Mouse (Mus musculus) CH12.LX (cell line): ENCODE data around the gene Gli2. TPM values are rescaled to one million over a fixed set of nuclear protein-coding genes. Genes with fewer than 3 reads are reported as not detected.

Source experiments
- DNase-seq: peaks from one replicate; pipeline ENCODE4 v3.0.0-alpha.2; 2013; ENCODE audit errors: extremely low read depth
- H3K27ac ChIP-seq: 2 replicates; pipeline ENCODE4 v1.5.1; 2012; ENCODE audit warnings: low read depth, mild to moderate bottlenecking, control low read depth, moderate library complexity; ENCODE audit not compliant: insufficient read depth
- H3K27me3 ChIP-seq: replicated peaks from 2 replicates; pipeline ENCODE3; 2012; ENCODE audit warnings: inconsistent platforms
- H3K36me3 ChIP-seq, 2 experiments: replicated peaks in 1 of 2; 2 replicates each; pipeline versions ENCODE3 to v1.6.1; 2012; ENCODE audit warnings: inconsistent platforms in 1 of 2, low read length in 1 of 2, mild to moderate bottlenecking in 1 of 2, mixed read lengths in 1 of 2, moderate library complexity in 1 of 2; ENCODE audit not compliant: control insufficient read depth in 1 of 2, insufficient read depth in 1 of 2
- H3K4me1 ChIP-seq, 2 experiments: 2 replicates each; pipeline ENCODE4 v1.6.1; 2012; ENCODE audit warnings: inconsistent platforms in 1 of 2, moderate library complexity in 1 of 2; ENCODE audit not compliant: insufficient read depth in 2 of 2, control insufficient read depth in 1 of 2
- H3K4me2 ChIP-seq: 2 replicates; pipeline ENCODE4 v1.6.1; 2012; ENCODE audit warnings: low read depth, mild to moderate bottlenecking, control low read depth; ENCODE audit not compliant: poor library complexity, insufficient read depth, severe bottlenecking
- H3K4me3 ChIP-seq, 3 experiments: fragments of 150-350 bp in 1 of 3; sonication (generic) in 1 of 3; replicated peaks in 1 of 3; 2 replicates each; pipeline versions ENCODE3 to v1.5.1; 2011 to 2012; ENCODE audit warnings: low read depth in 2 of 3, low read length in 2 of 3, mild to moderate bottlenecking in 2 of 3, moderate library complexity in 2 of 3, control low read depth in 1 of 3, improper control_type of control experiment in 1 of 3, inconsistent platforms in 1 of 3, mixed read lengths in 1 of 3; ENCODE audit not compliant: poor library complexity in 1 of 3
- H3K79me2 ChIP-seq: replicated peaks from 2 replicates; pipeline ENCODE4 v1.6.1; 2012; ENCODE audit warnings: mild to moderate bottlenecking, moderate library complexity; ENCODE audit not compliant: control insufficient read depth, poor library complexity, insufficient read depth, severe bottlenecking; ENCODE audit errors: extremely low read depth
- H3K9ac ChIP-seq: 2 replicates; pipeline ENCODE4 v1.6.1; 2012; ENCODE audit warnings: low read depth, mild to moderate bottlenecking, control low read depth, moderate library complexity; ENCODE audit not compliant: insufficient read depth
- H3K9me3 ChIP-seq: replicated peaks from 2 replicates; pipeline ENCODE3; 2012; ENCODE audit warnings: low read length, inconsistent platforms, mixed read lengths
- BHLHE40 ChIP-seq: IDR thresholded peaks from 2 replicates; pipeline ENCODE4 v1.6.1; 2011; ENCODE audit warnings: mild to moderate bottlenecking, low read depth, low read length, improper control_type of control experiment
- CHD1 ChIP-seq: IDR thresholded peaks from 2 replicates; pipeline ENCODE4 v1.6.1; 2012; ENCODE audit warnings: low read depth, low read length, improper control_type of control experiment, inconsistent platforms
- CHD2 ChIP-seq: IDR thresholded peaks from 2 replicates; pipeline ENCODE4 v1.6.1; 2011; ENCODE audit warnings: low read length, improper control_type of control experiment
- CTCF ChIP-seq, 2 experiments: IDR thresholded peaks in 1 of 2; conservative IDR thresholded peaks in 1 of 2; 2 replicates each; pipeline ENCODE4 v1.5.1; 2011 to 2012; ENCODE audit warnings: low read depth in 2 of 2, low read length in 2 of 2, improper control_type of control experiment in 1 of 2, inconsistent platforms in 1 of 2, mild to moderate bottlenecking in 1 of 2, moderate library complexity in 1 of 2
- ELF1 ChIP-seq: IDR thresholded peaks from 2 replicates; pipeline ENCODE4 v1.6.1; 2014; ENCODE audit warnings: low read depth, mild to moderate bottlenecking, inconsistent platforms, low read length, improper control_type of control experiment
- EP300 ChIP-seq: IDR thresholded peaks from 2 replicates; pipeline ENCODE4 v1.6.1; 2011; ENCODE audit warnings: low read length, improper control_type of control experiment
- ETS1 ChIP-seq: conservative IDR thresholded peaks from 2 replicates; pipeline ENCODE4 v1.6.1; 2012; ENCODE audit warnings: low read depth, mild to moderate bottlenecking, inconsistent platforms, low read length, improper control_type of control experiment, moderate library complexity
- GABPA ChIP-seq: IDR thresholded peaks from 2 replicates; pipeline ENCODE4 v1.6.1; 2012; ENCODE audit warnings: low read depth, low read length, improper control_type of control experiment, inconsistent platforms; ENCODE audit not compliant: insufficient replicate concordance
- HCFC1 ChIP-seq: IDR thresholded peaks from 2 replicates; pipeline ENCODE4 v1.6.1; 2012; ENCODE audit warnings: low read depth, mild to moderate bottlenecking, inconsistent platforms, low read length, improper control_type of control experiment
- IRF4 ChIP-seq: IDR thresholded peaks from 2 replicates; pipeline ENCODE4 v1.6.1; 2014; ENCODE audit warnings: low read depth, mild to moderate bottlenecking, inconsistent platforms, low read length, improper control_type of control experiment
- JUN ChIP-seq: IDR thresholded peaks from 2 replicates; pipeline ENCODE4 v1.6.1; 2011; ENCODE audit warnings: low read depth, mild to moderate bottlenecking, low read length, improper control_type of control experiment, moderate library complexity; ENCODE audit not compliant: insufficient read depth
- MAX ChIP-seq: IDR thresholded peaks from 2 replicates; pipeline ENCODE4 v1.6.1; 2011; ENCODE audit warnings: low read length, improper control_type of control experiment
- MEF2A ChIP-seq: IDR thresholded peaks from 2 replicates; pipeline ENCODE4 v1.6.1; 2014; ENCODE audit warnings: low read depth, mild to moderate bottlenecking, inconsistent platforms, low read length, improper control_type of control experiment, borderline replicate concordance
- MYC ChIP-seq: IDR thresholded peaks from 2 replicates; pipeline ENCODE4 v1.6.1; 2011; ENCODE audit warnings: low read depth, mild to moderate bottlenecking, improper control_type of control experiment, low read length
- NELFE ChIP-seq: IDR thresholded peaks from 2 replicates; pipeline ENCODE4 v1.6.1; 2011; ENCODE audit warnings: low read depth, low read length, improper control_type of control experiment
- RAD21 ChIP-seq: IDR thresholded peaks from 2 replicates; pipeline ENCODE4 v1.6.1; 2011; ENCODE audit warnings: low read depth, mild to moderate bottlenecking, low read length, improper control_type of control experiment, moderate library complexity
- RCOR1 ChIP-seq: conservative IDR thresholded peaks from 2 replicates; pipeline ENCODE4 v1.6.1; 2012; ENCODE audit warnings: low read depth, mild to moderate bottlenecking, inconsistent platforms, low read length, improper control_type of control experiment
- TBP ChIP-seq: conservative IDR thresholded peaks from 2 replicates; pipeline ENCODE4 v1.6.1; 2011; ENCODE audit warnings: low read depth, low read length, improper control_type of control experiment
- UBTF ChIP-seq: IDR thresholded peaks from 2 replicates; pipeline ENCODE4 v1.6.1; 2012; ENCODE audit warnings: low read depth, mild to moderate bottlenecking, inconsistent platforms, low read length, improper control_type of control experiment, moderate library complexity
- ZKSCAN1 ChIP-seq: IDR thresholded peaks from 2 replicates; pipeline ENCODE4 v1.6.1; 2012; ENCODE audit warnings: low read depth, inconsistent platforms, low read length, improper control_type of control experiment, borderline replicate concordance
- dilution Hi-C: fragments of 300-500 bp; cut with MboI; formaldehyde crosslinking; loops from 2 replicates; pipeline ENCODE4 v1.14.3; 2020; ENCODE audit warnings: low sequenced_read_pairs; ENCODE audit not compliant: extremely low pct_unique_long_range_greater_than_20kb, extremely low pct_ligation_motif_present
- in situ Hi-C: fragments of 300-500 bp; cut with MboI; formaldehyde crosslinking; loops from 3 replicates; pipeline ENCODE4 v1.14.3; 2019; ENCODE audit warnings: low sequenced_read_pairs, low pct_ligation_motif_present, low pct_unique_long_range_greater_than_20kb, mixed read lengths
- polyA plus RNA-seq: library from polyadenylated mRNA; unstranded; fragments of >175 nt; gene quantifications from 2 replicates; pipeline ENCODE4 v1.2.1, GENCODE M21; 2012; ENCODE audit warnings: low read depth; ENCODE audit not compliant: insufficient read length
- total RNA-seq, 2 experiments: library from RNA; depleted of rRNA; stranded (reverse); fragments of 300-350 nt in 1 of 2; fragments of >200 nt in 1 of 2; gene quantifications; 2 replicates each; pipeline ENCODE4 v1.2.3; 2012 to 2014

Gli2 gene
- total and polyA plus RNA-seq, 3 experiments: not detected

- DNase-seq: no peak
- no peak overlapping the region for H3K27ac ChIP-seq
- H3K4me2 ChIP-seq: no peak overlapping the region
- no peak overlapping the region for H3K4me3 ChIP-seq
- H3K79me2 ChIP-seq: no peaks in the 10 kb centered on the region
- no peak for TF ChIP-seq GABPA
- TF ChIP-seq TBP: no peak
- TF ChIP-seq CHD1: no peak
- no peak for TF ChIP-seq EP300
- TF ChIP-seq ZKSCAN1: no peak
- TF ChIP-seq CHD2: no peak
- no peak for TF ChIP-seq UBTF
- TF ChIP-seq IRF4: no peak
- no peak for TF ChIP-seq RAD21
- TF ChIP-seq ELF1: no peak
- TF ChIP-seq, all 38 proteins: peak for 0
- Histone ChIP-seq H3K9me3 (peaks cover 97% of the 10 kb centered on the region), H3K9ac (no peak overlapping the region), H3K4me1 (no peaks in the 10 kb centered on the region), H3K27me3 (no peaks in the 10 kb centered on the region), H3K36me3 (no peaks in the 10 kb centered on the region)
- dilution Hi-C loops (no loop called here), in situ Hi-C loops (no loop called here)
Observed at GRCm38 (mm10) chr1:118982805-118983211, 70.6 kb downstream of the Gli2 start.

GRCm38 (mm10) chr1:118981943-118982804, 71.2 kb downstream of the Gli2 start:
- Histone ChIP-seq H3K4me1 (no peaks in the 10 kb centered on the region), H3K36me3 (no peaks in the 10 kb centered on the region), H3K4me2 (no peak overlapping the region), H3K27ac (no peak overlapping the region), H3K9me3 (peaks cover 97% of the 10 kb centered on the region), H3K79me2 (no peaks in the 10 kb centered on the region), H3K4me3 (no peak overlapping the region), H3K9ac (no peak overlapping the region), H3K27me3 (no peaks in the 10 kb centered on the region)
- in situ Hi-C loops: no loop called here
- DNase-seq: no peak
- TF ChIP-seq HCFC1 (no peak), JUN (no peak), ETS1 (no peak), CTCF (conservative IDR thresholded peaks at IDR 0.05 in 1 of 2, IDR thresholded peaks at IDR 0.05 in 1 of 2; ENCODE audit: low read depth in 2 of 2, low read length in 2 of 2) (no peak), EP300 (no peak), TBP (no peak), MAX (no peak), RCOR1 (no peak), BHLHE40 (no peak), CHD2 (no peak), MYC (no peak), NELFE (no peak), UBTF (no peak), MEF2A (no peak)
- dilution Hi-C loops: no loop called here
